Mouse (Mus musculus) embryonic facial prominence, embryonic 14.5 days (tissue): ENCODE data around the gene Xpr1. TPM values are rescaled to one million over a fixed set of nuclear protein-coding genes. Genes with fewer than 3 reads are reported as not detected.
"Not testable (repeated sequence)": the region's sequence is repeated elsewhere in the genome, so short reads cannot be mapped to it uniquely, and the experiment has no call there.

ENCODE experiments used
- ATAC-seq: fragments of 200-750 bp; cut with Nextera tagmentation; 2 replicates; pipeline ENCODE4 v1.8.0; 2017; ENCODE audit warnings: low read depth, moderate number of reproducible peaks, moderate TSS enrichment
- DNase-seq: peaks from one replicate; pipeline ENCODE4 v3.0.0-alpha.2; 2015; ENCODE audit warnings: low spot score
- H3K27ac ChIP-seq: fragments of 300-500 bp; sonication (generic); replicated peaks from 2 replicates; pipeline ENCODE4 v1.5.1; 2014; ENCODE audit warnings: low read depth, mild to moderate bottlenecking, low read length, moderate library complexity
- H3K27me3 ChIP-seq: fragments of 300-500 bp; sonication (generic); replicated peaks from 2 replicates; pipeline ENCODE4 v1.6.1; 2014; ENCODE audit warnings: low read length; ENCODE audit not compliant: control insufficient read depth, insufficient read depth
- H3K36me3 ChIP-seq: fragments of 300-500 bp; sonication (generic); 2 replicates; pipeline ENCODE4 v1.6.1; 2014; ENCODE audit warnings: low read length, mixed read lengths; ENCODE audit not compliant: control insufficient read depth, insufficient read depth
- H3K4me1 ChIP-seq: fragments of 300-500 bp; sonication (generic); 2 replicates; pipeline ENCODE4 v1.6.1; 2014; ENCODE audit warnings: antibody characterized with exemption, low read length; ENCODE audit not compliant: control insufficient read depth, insufficient read depth
- H3K4me2 ChIP-seq: fragments of 300-500 bp; sonication (generic); 2 replicates; pipeline ENCODE4 v1.6.1; 2014; ENCODE audit warnings: low read depth, mild to moderate bottlenecking, low read length, moderate library complexity, mixed read lengths
- H3K4me3 ChIP-seq: fragments of 300-500 bp; sonication (generic); 2 replicates; pipeline ENCODE4 v1.5.1; 2014; ENCODE audit warnings: low read depth, mild to moderate bottlenecking, low read length
- H3K9ac ChIP-seq: fragments of 300-500 bp; sonication (generic); 2 replicates; pipeline ENCODE4 v1.6.1; 2014; ENCODE audit warnings: low read depth, mild to moderate bottlenecking, low read length, moderate library complexity, mixed read lengths
- H3K9me3 ChIP-seq: fragments of 300-500 bp; sonication (generic); 2 replicates; pipeline ENCODE4 v1.6.1; 2016; ENCODE audit warnings: low read length; ENCODE audit not compliant: control insufficient read depth
- WGBS: fragments of 180-500 bp; shearing (Covaris S2); extraction: QIAGEN DNeasy Blood & Tissue Kit; methylation state at CpG from one replicate; pipeline ENCODE4 v1.1.7; 2014; 5-methylcytosine and 5-hydroxymethylcytosine counted together
- polyA plus RNA-seq: library from polyadenylated mRNA; unstranded; fragments of >200 nt; fragmentation: Nextera tagmentation; extraction: Ambion mirVana; gene quantifications from 2 replicates; pipeline ENCODE4 v1.2.1, GENCODE M21; 2014

The Xpr1 gene
- polyA plus RNA-seq, 1 experiment from 2014 or later = 5.6 TPM

DNA sequence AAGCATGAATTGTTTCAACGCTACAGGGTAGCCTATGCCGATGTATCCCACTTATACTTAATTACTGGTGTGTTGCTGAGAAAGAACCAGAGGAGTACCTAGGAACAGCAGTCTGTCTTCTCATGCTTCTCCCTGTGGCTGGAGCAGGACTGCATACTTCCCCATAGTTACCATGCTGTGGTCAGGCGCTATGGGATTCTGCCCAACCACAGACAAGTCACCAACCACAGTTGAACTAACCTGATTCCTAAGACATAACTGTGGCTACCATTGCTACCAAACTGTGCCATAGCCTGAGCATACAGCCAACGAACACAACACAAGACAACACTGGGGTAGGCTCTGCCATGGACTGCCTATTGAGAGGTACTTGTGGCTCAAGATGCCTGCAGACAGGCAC lies 144.3 kb downstream of the Xpr1 start:
- H3K27me3 ChIP-seq = no peaks in the 10 kb centered on the region
- no peak overlapping the region for H3K4me3 ChIP-seq
- 0 out of 2 replicates have a peak, but pooled peaks cover 3% of the 10 kb centered on the region for H3K4me1 ChIP-seq
- no peak for ATAC-seq
- no peaks in the 10 kb centered on the region for H3K9me3 ChIP-seq
- H3K27ac ChIP-seq = no peak overlapping the region
- H3K36me3 ChIP-seq = no peaks in the 10 kb centered on the region
- H3K9ac ChIP-seq = no peak overlapping the region
- 93% methylated on average over 4 of the region's 4 CpGs for whole genome bisulfite sequencing
- DNase-seq = no peak
- H3K4me2 ChIP-seq = no peak overlapping the region

GRCm38 (mm10) chr1:155262496-155262895 lies 154.7 kb downstream of the Xpr1 start:
- not testable (repeated sequence) for H3K4me1 ChIP-seq, H3K36me3 ChIP-seq, H3K4me3 ChIP-seq, H3K9me3 ChIP-seq, H3K9ac ChIP-seq, H3K27ac ChIP-seq, H3K4me2 ChIP-seq, DNase-seq, ATAC-seq, H3K27me3 ChIP-seq
- 93% methylated on average over 10 of the region's 10 CpGs for WGBS

DNA sequence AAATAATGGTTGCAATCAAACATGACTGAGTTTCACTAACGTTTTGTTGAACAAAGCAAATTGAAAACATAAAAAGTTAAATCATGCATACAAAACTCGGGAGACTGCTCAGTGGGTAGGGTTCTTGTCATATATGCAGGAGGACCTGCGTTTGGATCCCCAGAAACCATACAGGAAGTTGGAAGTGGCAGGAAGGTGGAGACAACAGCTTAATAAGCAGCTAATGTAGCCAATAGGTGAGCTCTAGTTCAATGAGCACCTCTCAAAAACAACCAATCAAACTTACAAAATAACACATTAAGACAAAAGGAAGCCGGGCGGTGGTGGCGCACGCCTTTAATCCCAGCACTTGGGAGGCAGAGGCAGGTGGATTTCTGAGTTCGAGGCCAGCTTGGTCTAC lies 162.9 kb downstream of the Xpr1 start:
- H3K9ac ChIP-seq = no peak overlapping the region
- no peaks in the 10 kb centered on the region for H3K4me1 ChIP-seq
- no peak overlapping the region for H3K4me2 ChIP-seq
- ATAC-seq = no peak
- H3K27ac ChIP-seq = no peak overlapping the region
- H3K9me3 ChIP-seq = no peaks in the 10 kb centered on the region
- H3K36me3 ChIP-seq = no peaks in the 10 kb centered on the region
- 84% methylated on average over 7 of the region's 8 CpGs for WGBS
- H3K27me3 ChIP-seq = no peaks in the 10 kb centered on the region
- H3K4me3 ChIP-seq = no peak overlapping the region
- DNase-seq = no peak

DNA sequence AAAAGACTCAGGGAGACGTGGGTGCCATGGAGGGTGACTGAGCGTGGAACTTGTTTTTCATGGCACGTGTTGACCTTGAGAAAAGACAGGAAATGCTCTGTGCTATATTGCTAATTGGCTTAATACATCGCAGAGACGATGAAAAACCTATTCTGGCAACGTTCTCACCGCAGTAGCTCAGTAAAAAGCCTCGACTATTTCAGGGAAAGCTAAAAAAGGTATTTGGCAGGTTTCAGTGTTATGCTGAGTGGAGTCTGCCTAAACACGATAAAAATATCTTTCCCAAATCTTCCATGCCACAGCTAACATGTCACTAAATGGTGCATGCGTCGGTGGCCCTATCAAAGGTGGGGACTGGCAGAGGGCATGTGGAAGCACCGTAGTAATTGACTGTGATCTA lies 164.1 kb downstream of the Xpr1 start:
- no peaks in the 10 kb centered on the region for H3K27me3 ChIP-seq
- H3K27ac ChIP-seq = no peak overlapping the region
- no peak overlapping the region for H3K4me2 ChIP-seq
- H3K4me3 ChIP-seq = no peak overlapping the region
- no peaks in the 10 kb centered on the region for H3K4me1 ChIP-seq
- H3K36me3 ChIP-seq = no peaks in the 10 kb centered on the region
- 60% methylated on average over 12 of the region's 12 CpGs for WGBS
- DNase-seq = no peak
- ATAC-seq = no peak
- H3K9ac ChIP-seq = no peak overlapping the region
- H3K9me3 ChIP-seq = no peaks in the 10 kb centered on the region

GRCm38 (mm10) chr1:155252631-155253121 lies 164.5 kb downstream of the Xpr1 start:
- Histone ChIP-seq H3K9ac (no peak overlapping the region), H3K4me3 (no peak overlapping the region), H3K9me3 (no peaks in the 10 kb centered on the region), H3K36me3 (no peaks in the 10 kb centered on the region), H3K27ac (no peak overlapping the region), H3K4me2 (no peak overlapping the region), H3K27me3 (no peaks in the 10 kb centered on the region), H3K4me1 (no peaks in the 10 kb centered on the region)
- WGBS = 45% methylated on average over 6 of the region's 6 CpGs
- DNase-seq = no peak
- no peak for ATAC-seq

- Histone ChIP-seq H3K9me3 (no peaks in the 10 kb centered on the region), H3K9ac (no peak overlapping the region), H3K4me1 (no peaks in the 10 kb centered on the region), H3K4me3 (no peak overlapping the region), H3K36me3 (no peaks in the 10 kb centered on the region), H3K27ac (no peak overlapping the region), H3K4me2 (no peak overlapping the region), H3K27me3 (no peaks in the 10 kb centered on the region)
- 73% methylated on average over 5 of the region's 5 CpGs for WGBS
- no peak for DNase-seq
- ATAC-seq = no peak
Measured at GRCm38 (mm10) chr1:155251596-155251995, 165.6 kb downstream of the Xpr1 start.

DNA sequence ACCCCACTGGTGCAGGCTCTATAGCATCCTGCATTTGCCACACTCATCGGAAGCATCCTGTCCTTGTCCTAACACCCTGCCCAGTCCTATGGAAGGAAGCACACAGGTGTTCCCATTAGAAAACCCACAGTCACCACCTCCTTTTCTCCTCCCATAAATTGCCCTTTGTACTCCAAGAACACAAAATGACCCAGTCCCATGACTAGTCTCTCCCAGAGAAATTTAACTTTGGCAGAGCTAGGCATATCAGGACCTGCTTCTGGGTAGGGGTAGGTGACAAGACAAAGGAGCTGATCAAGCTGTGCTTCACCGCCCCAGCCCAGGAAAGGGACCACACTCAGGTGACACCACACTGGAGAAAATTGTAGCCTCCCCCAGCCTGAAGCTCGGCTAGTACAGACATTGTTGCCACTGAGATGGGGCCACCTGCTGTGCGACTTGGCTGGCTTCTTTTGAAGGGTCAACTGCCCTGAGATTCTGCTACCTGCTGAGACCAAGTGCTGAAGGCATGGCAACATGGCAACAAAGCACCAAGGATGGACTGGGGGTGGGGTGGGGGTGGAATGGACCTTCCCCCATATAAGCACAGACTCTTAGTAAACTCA lies 166.6 kb downstream of the Xpr1 start:
- no peak overlapping the region for H3K4me2 ChIP-seq
- 44% methylated on average over 4 of the region's 4 CpGs for WGBS
- no peaks in the 10 kb centered on the region for H3K27me3 ChIP-seq
- H3K4me1 ChIP-seq = no peaks in the 10 kb centered on the region
- no peak overlapping the region for H3K27ac ChIP-seq
- no peaks in the 10 kb centered on the region for H3K36me3 ChIP-seq
- no peak for ATAC-seq
- no peaks in the 10 kb centered on the region for H3K9me3 ChIP-seq
- no peak for DNase-seq
- no peak overlapping the region for H3K9ac ChIP-seq
- H3K4me3 ChIP-seq = no peak overlapping the region

- DNase-seq = no peak
- H3K27ac ChIP-seq = no peak overlapping the region
- H3K27me3 ChIP-seq = no peaks in the 10 kb centered on the region
- no peak overlapping the region for H3K4me3 ChIP-seq
- H3K4me2 ChIP-seq = no peak overlapping the region
- no peak for ATAC-seq
- H3K4me1 ChIP-seq = no peaks in the 10 kb centered on the region
- no peaks in the 10 kb centered on the region for H3K36me3 ChIP-seq
- no peaks in the 10 kb centered on the region for H3K9me3 ChIP-seq
- WGBS = 46% methylated on average over 5 of the region's 5 CpGs
- no peak overlapping the region for H3K9ac ChIP-seq
Measured at GRCm38 (mm10) chr1:155249896-155250295, 167.3 kb downstream of the Xpr1 start.

DNA sequence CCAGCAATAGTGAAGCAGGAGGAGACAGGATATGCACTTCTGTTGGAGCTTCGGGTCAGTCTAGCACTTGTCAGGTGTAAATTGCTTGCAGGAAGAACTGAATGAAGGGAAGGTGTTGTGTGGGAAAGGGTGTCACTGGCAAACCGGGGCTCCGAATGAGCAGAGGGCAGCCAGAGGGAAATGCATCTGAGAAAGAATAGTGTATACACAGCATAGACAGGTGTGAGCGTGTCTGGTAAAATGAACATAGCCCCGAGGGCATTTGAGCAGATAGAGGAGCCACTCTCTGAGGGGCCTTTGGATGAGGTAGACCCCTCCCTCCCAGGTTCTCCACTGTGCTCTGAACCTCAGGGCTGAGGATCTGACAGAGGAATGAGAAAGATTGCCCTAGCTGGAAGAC lies 169.2 kb downstream of the Xpr1 start:
- H3K9ac ChIP-seq = no peak overlapping the region
- no peak for ATAC-seq
- no peaks in the 10 kb centered on the region for H3K4me1 ChIP-seq
- no peaks in the 10 kb centered on the region for H3K9me3 ChIP-seq
- H3K36me3 ChIP-seq = no peaks in the 10 kb centered on the region
- 52% methylated on average over 5 of the region's 5 CpGs for whole genome bisulfite sequencing
- DNase-seq = no peak
- H3K4me2 ChIP-seq = no peak overlapping the region
- no peak overlapping the region for H3K27ac ChIP-seq
- H3K4me3 ChIP-seq = no peak overlapping the region
- no peaks in the 10 kb centered on the region for H3K27me3 ChIP-seq
